Mouse (Mus musculus): ENCODE measurements around the gene Tns3.
A peak's percentile ranks its signal among the peaks of the same experiment; 100 is the strongest.

The Tns3 gene

DNA sequence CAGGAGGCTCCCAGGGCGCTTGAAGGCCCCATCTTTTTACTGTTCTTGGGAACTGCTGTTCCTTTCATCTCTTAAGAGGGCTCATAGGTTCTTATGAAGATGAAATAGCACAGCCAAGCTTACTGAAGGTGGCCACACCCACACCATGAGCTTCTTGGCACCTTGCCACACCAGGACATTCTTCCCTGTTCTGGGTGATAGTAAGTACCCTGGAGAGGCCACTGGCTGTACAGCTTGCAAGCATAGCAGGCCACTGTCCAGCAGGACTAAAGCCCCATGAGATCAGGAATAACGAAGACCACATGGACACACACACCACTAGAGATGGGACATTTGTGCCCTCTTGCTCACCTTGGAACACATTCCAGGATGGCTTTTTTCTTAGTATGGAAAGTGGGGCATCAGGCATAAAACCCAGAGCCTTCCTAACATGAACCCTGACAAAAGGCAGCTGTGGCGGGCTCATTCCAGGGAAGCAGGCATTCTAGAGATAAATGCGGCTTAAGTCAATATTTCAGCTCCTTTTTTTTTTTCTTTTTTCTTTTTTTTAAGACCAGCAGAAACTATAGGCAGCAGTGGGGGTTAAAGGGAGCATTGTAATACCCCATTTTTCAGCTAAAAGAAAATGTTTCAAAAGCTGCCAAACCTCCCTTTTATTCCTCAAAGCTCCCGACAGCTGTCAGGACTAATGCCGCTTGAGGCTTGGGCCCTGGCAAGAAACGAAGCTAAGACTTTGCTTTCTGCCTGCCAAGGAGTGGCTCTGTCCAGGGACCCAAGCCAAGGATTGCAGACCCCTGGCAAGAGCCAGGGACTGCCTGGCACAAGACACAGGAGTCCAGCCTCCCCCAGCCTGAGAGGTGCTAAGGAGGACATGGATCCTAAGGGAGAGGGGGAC, 150.7 kb downstream of the Tns3 start:
- peak; percentile 39 for DNase-seq

DNA sequence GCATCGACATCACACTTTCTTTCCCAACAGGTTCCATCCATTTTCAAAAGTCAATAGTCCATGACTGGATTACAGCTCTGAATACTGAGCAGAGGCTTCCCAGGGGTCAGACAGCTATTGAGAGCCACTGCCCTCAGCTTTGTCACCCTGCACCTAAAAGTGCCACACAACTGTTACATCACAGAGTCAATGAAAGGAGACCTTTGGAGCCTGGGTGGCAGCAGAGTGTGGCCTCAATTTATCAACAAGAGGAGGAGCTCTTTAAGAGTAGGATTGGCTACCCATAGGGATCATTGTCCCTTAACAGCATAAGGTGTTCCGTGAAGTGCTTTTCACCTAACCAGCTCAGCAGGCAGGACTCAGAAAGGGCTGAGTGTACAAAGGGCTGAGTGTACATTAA, 154.0 kb downstream of the Tns3 start:
- DNase-seq, result no peak

DNA sequence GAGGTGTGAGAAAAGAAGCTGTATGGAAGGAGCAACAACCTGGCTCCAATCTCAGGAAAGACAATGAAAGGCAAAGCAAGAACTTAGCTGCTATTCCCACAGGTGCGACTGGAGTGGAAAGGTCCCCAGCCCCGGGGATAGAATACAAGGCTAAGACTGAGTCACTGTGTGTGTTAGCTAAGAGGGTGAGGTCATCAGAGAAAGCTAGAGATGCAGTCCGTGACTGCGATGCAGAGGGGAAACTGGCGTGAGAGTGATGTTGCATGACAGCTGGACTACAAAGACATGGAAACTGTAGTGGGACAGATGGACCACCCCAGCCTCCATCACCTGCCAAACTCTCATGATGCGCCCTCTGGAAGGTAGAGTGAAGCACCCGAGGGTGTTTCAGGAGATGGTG, 154.7 kb downstream of the Tns3 start:
- DNase-seq, result no peak

DNA sequence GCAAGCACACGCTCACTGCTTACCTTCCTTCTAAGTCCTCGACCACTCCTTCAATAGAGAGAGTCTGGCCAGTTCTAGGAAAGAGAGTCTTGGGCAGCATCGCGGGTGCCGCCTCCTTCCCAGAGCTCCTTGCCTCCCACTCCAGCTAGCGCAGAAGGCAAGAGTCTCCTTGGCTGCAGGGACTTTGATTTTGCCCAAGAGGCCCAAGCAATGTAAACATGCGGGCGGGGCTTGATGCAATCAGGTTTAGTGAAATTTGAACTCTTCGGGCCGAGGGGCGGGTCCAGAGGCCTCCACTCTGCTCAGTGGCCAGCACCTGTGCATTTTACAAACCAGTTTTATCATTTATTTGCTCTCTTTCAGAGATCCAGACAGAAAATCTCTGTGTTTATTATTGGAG, 160.6 kb downstream of the Tns3 start:
- DNase-seq, result no peak

DNA sequence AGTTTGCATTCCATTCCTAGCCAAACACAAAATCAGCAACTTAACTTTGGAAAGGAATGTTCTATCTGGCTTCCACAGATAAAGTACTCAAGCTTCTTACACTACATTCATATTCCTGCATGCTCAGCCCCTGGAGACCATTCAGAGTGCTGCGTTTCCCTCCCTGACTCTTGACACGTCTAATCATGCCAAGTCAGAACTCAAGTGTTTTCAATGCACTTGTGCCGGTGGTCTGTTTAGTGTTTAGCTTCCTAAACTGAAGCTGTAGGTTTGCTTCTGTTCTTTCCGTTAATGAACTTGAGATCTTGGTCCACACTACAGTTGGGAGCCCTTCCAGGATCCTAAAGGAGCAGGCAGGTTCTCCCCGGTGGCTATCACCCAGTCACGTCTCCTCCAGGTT, 163.5 kb downstream of the Tns3 start:
- no peak for DNase-seq

DNA sequence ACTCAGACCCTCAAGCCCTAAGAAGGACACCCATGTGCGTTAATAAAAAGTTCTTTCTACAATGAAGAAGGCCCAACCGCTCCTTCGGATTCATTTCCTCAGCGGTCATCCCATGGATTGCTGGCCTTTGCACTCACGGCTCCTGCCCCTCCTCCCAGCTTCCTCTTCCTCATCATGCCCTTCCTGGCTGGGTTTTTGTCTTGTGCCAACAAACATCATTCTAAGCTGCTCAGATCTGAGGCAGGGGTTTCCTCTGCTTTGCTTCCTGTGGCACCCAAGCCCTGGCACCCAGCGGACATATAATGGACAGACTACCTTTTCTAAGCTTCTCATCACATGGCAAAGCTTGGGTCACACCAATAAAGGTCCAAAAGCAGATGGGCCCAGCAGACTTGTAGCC, 167.2 kb downstream of the Tns3 start:
- no peak for DNase-seq

DNA sequence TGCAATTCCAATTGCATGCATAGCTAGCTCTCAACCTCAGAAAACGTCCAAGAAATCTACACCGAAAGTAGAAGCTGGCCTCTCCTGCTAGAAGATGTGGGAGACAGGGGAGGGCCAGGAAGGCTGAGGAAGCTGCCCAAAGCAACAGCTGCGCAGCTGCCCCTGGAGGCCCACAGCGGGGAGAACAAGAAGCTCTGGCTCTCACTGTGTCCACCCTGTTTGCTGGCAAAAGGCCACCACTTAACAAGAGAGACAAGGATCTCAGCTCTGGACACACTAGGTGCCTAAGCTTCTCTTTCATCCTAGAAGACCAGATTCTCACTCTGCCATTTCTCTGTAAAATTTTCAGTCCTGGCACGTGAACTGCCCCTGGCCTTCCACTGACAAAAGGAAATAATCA, 167.6 kb downstream of the Tns3 start:
- DNase-seq, result peak; percentile 32

DNA sequence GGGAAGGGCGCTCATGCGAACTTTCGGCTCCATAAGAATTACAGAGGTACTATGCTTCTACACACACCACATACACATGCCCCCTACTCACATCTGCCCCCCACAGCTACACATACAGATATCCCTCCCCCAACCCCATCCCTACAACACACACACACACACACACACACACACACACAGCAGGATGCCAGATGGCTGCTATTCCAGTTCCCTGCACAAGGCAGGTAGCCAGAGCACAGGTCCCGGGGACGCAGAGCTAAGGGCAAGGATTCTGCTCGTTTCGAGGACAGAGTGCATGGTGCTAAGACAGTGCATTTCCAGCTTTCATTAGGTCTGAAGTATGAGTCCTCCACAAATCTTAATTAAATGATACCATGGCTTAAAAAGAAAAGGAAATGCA, 168.5 kb downstream of the Tns3 start:
- no peak for DNase-seq

DNA sequence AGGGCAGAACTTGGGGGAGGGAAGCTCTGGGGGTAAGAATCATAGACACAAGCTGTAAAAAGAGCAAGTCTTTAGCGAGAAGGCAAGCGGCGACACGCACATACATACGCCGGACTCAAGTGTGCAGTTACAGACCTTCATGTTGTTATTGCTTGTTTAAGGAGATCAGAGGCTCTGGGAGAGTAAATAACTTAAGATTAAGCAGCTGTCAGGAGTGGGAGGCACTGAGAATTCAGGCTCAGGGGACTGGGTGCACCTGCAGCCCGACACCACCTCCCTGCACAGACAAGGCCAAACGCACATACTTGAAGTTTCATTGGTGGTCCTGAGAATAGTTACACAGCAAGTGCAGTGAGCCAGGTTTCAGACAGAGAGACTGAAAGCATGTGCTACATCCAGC, 169.3 kb downstream of the Tns3 start:
- no peak for DNase-seq

DNA sequence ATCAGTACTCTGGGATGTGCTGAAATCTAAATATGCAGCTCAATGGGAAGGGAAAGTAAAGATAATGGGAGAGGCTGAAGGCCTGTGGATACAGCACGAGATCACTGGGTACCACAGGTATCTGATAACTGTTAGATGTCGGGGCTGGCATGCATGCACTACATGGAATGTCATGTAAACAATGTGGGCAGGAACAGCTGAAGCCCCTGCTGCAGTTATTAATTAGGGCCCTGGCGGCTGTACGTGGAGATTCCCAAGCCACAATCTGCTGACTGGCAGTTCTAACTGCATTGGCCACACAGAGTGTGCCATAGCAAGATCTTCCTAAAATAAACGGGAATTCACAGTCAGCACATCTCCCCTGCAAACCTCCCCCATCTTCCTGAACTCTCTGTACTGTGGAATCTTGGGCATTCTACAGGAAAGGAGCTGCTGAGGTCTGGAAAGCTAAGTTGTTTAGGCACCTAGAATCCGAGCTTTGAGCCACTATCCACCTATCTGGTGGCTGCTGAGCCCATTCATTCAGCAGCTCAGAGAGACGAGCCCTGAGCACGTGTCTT, 170.3 kb downstream of the Tns3 start:
- no peak for DNase-seq

DNA sequence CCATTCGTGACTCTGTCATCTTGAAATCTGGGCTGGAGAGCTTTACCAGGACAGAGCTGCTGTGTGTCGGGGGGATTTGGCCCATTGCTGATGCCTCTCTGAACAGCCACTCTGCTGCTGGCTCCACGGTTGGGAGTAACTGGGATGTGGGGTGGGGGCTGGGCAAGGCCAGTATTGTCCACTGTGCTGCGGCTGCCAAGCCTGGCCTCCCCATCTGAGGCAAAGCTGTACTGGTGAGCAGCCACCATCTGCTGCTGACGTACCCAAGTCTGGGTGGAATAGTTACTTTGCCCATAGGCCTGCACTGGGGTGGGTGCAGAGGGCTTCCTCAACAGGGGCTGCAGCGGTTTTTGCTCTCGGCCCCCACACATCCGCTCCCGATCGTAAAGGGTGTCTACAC, 172.0 kb downstream of the Tns3 start:
- DNase-seq, result peak; percentile 57

DNA sequence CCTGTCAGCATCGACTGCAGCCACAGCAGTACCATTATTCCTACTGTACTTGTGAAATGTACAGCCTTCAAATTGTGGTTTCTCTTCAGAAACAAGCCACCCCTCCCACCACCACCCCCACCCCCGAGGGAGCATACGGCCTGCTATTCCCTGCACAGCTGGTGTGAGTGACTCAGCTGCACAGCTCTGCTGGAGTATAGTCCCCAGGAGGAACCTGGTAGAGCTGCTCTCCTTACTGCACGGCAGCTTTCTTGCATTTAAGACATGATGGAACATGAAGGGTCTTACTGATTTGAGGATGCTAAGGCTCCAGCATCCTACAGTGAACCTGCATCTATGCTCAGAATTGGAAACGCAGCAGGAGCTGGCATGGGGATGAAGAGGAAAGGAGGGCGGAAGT, 176.1 kb downstream of the Tns3 start:
- DNase-seq, result peak; percentile 39

DNA sequence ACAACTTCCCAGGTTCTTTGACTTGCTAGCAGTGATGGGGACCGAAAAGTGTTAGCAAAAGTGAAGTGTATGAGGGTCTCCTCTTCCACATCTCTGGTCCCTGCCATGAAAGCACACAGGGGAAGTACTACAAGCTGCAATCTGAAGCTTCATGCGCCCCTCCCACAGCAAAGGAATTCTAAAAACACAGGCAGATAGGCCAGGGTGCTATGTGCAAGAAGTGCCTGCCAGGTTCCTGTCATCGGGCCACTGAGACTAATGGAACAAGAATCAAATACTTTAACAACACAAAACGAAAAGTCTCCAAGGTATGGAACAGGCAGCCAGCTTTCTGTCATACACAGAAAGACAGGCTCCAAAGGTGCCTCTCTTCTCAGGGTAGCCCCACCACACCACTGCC, 177.8 kb downstream of the Tns3 start:
- no peak for DNase-seq

DNA sequence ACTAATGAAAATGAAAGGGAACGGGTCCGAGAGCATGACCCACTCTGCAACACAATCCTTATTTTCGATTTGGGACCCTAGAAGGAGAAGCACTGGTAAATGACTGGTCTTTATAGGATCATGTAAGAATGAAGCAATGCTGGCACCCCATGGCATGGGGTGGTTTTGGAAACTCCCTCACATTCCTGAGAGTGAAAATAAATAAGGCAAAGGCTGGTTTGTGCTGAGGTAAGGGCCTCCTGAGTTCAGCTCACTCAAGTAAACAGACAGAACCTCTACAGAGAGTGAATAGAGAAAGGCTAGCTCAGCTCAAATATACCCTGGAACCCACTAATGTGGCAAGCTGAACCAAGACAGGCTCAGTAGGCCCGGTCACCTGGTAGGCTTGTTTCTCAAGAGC, 179.8 kb downstream of the Tns3 start:
- no peak for DNase-seq

DNA sequence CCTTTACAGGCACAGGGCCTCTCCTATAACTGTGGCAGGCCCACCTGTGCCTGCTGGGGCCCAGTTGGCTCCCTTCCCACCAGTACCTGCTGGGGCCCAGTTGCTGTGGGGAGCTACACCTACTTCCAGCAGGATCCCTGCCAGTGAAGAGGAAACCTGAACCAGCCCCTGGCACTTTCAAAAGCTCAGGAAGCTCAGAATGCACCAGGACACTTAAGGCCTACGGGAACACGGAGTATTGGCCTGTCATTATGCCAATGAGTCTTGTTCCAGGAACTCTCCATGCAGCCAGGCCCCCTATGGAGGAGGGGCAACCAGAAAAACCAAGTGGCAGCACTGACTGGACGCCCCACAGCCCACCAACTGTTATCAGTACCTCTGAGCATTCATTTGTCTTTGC, 181.6 kb downstream of the Tns3 start:
- no peak for DNase-seq

DNA sequence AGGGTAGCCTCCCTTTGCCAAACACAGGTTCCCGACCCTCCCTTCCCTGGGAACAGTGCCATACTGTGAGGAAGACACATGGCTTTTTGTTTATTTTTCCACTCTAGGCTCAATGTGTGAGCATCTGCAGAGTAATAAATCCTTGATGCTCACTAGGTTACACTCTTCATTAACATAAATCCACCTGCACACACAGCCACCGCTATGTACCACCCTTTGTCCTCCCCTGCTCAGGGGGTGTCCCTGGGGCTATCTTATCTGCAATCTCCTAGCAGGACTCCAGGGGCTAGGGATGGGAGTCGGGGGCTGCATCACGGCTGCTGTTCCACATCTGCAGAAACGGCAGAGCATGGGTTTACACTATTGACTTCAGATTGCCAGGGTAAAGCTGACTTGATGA, 182.4 kb downstream of the Tns3 start:
- DNase-seq, result no peak

DNA sequence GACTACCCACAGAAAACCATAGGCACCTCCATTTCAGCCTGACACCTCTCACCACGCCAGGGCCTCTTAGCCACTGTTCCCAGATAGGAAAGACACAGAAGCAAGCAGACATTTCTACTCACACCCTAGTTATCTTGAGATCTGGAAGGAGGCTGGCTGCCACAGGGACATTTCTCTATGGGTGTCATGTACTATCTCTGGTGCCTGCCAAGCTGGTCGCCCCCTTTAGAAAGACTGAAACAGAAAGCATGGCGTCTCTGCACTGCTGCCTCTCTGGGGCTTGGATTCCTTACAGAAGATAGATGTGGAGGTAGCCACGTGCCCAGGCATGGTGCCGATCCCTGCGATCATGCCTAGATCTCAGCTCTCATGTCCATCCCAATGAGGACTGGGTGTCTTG, 182.8 kb downstream of the Tns3 start:
- no peak for DNase-seq

DNA sequence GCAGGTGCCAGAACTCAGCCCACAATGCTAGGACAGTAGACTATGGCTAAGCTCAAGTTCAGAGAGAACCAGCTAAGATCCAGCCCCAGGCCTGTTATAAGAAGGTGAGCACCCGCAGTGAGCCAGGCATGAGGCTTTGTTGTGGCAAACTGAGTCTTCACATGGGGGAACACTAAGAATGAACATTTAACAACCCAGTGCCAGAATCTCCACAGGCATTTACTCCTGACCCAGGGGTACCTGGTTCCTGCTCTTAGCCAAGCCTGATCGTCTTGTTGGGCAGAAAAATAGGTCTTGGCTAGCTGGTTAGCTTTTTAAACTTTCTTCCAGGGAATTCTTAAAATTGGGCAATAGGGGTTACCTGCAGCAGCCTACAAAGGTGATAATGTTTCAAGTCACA, 184.5 kb downstream of the Tns3 start:
- DNase-seq, result no peak

DNA sequence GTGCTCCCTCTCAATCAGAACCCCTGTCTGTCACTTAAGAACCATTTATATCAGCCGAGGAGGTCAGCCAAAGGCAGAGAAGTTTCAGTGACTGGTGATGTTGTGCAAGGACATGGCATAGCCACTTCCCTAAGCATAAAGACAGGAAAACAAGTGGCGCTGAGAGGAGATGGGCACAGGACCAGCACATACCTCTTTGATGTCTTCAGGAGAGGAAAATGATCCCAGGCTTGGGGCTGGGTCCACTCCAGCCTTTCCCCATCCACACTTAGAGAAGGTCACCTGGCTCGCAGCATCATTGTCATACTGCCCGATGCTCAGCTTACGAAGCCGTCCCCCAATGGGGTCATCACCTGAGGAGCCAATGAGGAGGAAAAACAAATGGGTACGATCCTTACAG, 185.0 kb downstream of the Tns3 start:
- DNase-seq, result no peak

DNA sequence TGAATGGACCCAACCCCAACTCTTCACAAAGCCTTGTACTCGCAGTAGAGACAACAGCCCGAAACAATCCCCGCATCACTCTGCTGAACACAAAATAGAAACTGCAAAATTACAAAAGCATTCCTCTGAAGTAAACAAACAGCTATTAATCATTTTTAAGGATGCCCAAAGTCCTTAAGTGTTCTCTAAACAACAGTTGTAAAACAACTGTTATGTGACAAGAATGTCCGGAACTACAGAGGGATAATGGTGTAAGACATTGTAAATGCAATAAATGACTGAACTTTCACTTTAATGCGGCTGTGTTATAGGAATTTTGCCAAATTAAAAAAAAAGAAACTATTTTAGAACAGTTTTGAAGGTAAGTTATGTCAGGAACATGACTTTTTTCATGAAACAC, 190.7 kb downstream of the Tns3 start:
- DNase-seq, result no peak

DNA sequence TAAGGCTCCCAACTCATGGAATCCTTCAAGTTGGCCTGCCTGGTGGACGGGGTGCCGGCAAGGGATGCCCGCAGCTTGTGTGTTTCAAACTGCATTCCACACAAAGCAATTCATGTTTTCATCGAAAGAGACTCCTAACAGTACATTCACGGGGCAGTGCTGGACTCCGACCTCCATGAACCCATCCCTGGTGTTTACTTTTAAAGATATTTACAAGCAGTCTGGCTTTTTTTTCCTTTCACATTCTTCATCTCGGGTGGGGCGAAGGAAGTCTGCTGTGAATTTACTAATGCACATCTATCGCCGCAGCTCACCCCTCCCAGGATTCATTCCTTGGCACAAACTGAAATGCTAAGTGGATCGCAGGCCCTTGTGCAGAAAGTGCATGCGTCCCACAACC, 191.9 kb downstream of the Tns3 start:
- DNase-seq, result no peak

DNA sequence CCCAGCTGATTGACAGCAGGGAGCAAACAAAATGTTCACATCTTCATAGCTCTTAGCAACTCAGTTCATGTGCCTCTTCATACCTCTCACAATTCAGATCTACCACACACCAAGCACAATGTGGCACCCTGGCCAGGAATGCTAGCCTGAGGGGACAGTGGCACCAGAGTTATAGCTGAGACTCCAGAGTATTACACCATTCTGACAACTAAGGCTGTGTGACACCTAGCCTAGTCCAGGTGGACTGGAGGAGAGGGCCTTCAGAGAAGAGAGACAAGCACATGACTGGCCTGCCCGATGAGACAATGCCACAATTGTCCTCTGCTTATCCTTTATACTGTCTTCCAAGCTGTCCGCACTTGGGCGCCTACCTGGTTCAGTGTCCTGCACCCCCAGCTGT, 192.8 kb downstream of the Tns3 start:
- DNase-seq, result no peak

DNA sequence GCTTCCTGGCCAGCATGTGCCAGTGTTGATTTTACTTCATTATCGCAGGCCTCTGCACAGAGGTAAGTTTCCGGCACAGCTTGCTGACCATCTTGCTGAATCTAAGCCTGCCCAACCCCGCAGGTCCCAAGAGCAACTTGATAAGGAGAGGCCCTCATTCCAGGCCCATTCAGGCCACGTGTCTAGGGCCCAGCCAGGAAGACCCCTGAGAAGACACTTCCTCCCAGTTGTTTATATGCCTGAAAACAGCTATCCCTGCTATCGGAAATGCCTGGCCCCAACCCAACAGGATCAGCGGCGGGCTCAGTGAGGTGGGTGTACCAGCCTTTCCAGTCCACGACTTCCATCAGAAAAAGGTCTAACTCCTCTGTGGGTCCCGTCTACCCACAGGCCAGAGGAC, 194.8 kb downstream of the Tns3 start:
- no peak for DNase-seq

DNA sequence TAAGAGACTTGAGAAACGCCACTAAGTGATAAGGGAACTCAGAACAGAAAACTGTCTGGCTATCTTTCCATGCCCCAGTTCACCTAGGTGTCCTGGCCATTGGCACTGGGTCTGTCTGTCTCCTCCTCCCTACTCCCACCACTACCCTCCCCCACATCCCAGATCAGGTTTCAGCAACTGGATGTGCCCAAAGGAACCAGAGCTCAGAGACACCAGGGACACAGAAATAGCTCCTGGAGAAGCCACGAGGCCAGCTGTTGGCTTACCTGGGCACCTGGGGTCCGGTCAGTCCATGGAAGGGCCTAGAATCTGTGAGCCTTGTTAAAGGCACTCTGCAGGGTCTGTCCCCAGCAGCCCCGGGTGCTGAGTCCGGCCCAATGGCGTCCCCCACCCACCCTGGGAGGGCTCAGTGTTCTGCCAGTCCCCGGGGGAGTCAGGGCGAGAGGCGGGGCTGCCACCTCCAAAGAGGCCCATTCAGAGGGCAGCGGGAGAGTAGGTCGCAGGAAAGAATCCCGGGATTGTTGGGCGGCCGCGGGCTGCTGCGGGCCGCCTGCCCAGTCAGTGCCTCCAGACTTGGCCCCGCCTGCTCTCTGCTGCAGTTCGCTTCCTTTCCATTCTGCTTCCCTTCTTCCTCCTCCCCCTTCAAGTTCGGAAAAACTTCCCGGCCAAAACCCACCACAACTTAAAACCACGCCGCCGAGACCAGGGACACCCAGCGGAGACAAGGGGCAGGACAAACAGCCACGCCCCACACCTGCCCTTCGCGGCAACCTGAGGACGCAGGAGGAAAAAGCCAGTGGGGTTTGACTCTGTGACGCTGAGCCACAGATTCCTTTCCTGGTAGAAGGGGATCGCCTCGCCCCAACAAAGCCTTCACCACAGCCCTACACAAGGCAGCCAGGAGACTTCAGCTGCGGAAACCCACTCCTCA, 195.9 kb downstream of the Tns3 start:
- peak; percentile 84 for DNase-seq
